Mouse (Mus musculus) induced T-regulatory cell, adult 2 months (primary cell): ENCODE data around the gene Gm960.

Experiments
- DNase-seq: peaks from one replicate; pipeline ENCODE4 v3.0.0-alpha.2; 2012; ENCODE audit warnings: low read depth

Gene Gm960

GRCm38 (mm10) chr19:4698205-4698677 is at the start of gene Gm960:
TSS of gene Gm960 (minus strand) at chr19:4698668.
- DNase-seq = peak; percentile 62

- DNase-seq = no peak
Observed at GRCm38 (mm10) chr19:4747631-4748312, 49.3 kb upstream of the Gm960 start.

- no peak for DNase-seq
Observed at GRCm38 (mm10) chr19:4746611-4747010, 48.1 kb upstream of the Gm960 start.

DNA sequence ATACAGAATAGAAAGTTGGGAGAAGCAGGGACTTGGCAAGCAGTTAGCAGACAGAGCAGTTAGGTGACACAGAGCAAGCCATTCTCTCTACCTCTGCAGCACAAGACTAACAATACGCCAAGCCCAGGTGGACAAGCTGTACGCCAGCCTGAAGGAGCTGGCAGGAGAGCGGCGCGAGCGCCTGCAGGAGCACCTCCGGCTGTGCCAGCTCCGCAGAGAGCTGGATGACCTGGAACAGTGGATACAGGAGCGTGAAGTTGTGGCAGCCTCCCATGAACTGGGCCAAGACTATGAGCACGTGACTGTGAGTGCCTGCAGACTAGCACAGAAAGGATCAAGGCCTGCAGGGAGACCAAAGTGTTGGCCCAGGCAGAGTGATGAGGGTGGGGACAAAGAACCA is 47.2 kb upstream of the Gm960 start:
- DNase-seq = no peak

- DNase-seq = no peak
Observed at GRCm38 (mm10) chr19:4745057-4745456, 46.6 kb upstream of the Gm960 start.

GRCm38 (mm10) chr19:4744026-4744425 is 45.6 kb upstream of the Gm960 start:
- no peak for DNase-seq

GRCm38 (mm10) chr19:4743524-4743923 is 45.1 kb upstream of the Gm960 start:
- DNase-seq = peak; percentile 53

- no peak for DNase-seq
Observed at GRCm38 (mm10) chr19:4742229-4742628, 43.8 kb upstream of the Gm960 start.

DNA sequence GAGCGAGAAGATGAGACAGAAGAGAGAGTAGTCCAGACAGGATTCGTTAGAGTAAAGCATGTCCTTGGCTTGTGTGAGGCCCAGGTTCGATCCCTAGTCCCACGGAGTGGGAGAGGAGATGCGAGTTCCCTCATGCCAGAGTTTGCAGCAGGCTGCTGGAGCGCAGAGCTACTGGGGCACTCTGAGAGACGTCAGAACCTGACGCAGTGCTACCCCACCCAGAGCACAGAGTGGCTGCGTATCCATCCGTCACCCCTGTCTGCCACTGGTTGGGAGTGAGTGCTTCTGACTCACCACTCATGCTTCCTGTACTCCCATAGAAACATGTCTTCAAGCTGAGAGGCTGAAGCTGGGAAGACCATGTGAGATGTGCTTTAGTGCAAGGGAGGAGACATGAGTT is 43.0 kb upstream of the Gm960 start:
- no peak for DNase-seq

GRCm38 (mm10) chr19:4739762-4740161 is 41.3 kb upstream of the Gm960 start:
- no peak for DNase-seq

DNA sequence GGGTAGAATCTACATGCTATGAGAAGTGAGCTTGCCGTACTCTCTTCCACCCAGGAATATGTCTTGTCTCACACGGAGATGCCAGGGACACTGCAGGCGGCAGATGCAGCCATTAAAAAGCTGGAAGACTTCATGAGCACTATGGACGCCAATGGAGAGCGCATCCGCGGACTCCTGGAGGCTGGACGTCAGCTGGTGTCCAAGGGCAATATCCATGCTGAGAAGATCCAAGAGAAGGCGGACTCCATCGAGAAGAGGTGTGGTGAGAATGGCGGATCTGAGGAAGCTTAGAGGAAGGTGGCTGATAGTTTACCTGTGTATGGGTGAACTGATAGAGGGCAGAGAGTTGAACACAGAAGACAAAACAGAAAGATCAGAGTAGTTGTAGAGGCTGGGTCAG is 40.6 kb upstream of the Gm960 start:
- no peak for DNase-seq

DNA sequence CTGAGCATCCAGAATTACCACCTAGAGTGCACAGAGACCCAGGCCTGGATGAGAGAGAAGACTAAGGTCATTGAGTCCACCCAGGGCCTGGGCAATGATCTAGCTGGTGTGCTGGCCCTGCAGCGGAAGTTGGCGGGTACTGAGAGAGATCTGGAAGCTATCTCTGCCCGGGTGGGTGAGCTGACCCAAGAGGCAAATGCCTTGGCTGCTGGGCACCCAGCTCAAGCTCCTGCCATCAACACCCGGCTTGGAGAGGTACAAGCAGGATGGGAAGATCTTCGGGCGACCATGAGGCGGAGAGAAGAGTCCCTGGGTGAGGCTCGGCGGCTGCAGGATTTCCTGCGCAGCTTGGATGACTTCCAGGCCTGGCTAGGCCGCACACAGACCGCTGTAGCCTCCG is 39.4 kb upstream of the Gm960 start:
- DNase-seq = no peak

DNA sequence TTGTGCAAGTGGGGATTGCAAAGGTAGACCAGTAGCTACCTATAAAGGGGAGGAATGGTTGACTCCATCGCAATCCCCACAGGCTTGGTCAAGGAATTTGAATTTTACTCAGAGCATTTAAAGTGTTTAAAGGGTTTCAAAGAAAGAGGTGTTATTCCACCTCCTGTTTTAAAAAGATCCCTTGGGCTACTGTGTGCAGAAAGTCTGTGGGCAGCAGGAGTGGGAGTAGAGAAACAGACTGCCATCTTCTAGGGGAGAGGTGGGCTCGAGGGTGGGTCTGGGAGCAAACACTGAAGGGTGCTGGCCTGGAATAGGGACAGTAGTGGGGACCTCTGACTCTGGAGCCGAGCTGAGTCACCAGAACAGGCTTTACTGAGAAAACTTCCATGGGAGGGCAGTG is 34.6 kb upstream of the Gm960 start:
- no peak for DNase-seq

DNA sequence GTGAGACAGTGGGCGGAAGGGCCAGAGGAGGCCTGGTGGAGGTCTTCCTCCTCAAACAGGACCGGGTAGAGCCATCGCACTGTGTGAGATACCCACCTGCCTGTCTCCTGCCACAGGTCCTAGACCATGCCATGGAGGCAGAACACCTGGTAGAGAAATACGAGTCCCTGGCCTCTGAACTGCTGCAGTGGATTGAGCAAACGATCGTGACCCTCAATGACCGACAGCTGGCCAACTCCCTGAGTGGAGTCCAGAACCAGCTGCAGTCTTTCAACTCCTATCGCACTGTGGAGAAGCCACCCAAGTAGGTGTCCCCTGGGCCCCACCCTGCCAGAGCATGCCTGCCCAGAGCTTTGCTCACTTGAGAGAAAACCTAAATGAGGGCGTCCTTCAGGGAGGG is 30.7 kb upstream of the Gm960 start:
- no peak for DNase-seq

DNA sequence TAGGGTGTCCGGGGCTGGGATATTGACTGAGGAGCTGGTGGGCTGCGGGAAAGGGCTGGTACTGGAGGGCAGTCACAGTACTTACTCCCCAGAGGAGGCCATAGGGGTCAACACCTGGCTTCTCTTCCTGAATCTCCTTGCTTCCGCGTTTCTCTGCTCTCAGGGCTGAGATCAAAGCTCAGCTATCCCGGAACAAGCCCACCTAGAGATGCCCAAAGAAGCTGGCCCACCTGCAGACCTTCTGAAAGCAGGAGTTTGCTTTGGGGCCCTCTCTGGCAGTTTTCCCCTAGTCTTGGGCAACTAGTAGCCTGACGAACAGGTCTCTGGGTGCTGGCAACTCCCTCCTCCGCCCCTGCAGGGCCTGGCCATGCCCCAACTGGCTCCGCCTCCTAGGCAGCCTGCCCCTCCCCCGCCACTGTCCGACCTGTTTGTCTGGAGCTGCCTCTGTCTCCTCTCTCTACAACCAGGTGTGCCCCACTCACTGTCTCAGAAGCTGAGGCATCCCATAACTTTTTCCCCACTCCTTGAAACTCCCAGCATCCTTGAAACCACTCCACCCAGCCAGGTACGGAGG is 22.3 kb upstream of the Gm960 start:
- no peak for DNase-seq

- DNase-seq = no peak
Observed at GRCm38 (mm10) chr19:4720112-4720511, 21.6 kb upstream of the Gm960 start.

GRCm38 (mm10) chr19:4719351-4719764 is 20.9 kb upstream of the Gm960 start:
- no peak for DNase-seq

DNA sequence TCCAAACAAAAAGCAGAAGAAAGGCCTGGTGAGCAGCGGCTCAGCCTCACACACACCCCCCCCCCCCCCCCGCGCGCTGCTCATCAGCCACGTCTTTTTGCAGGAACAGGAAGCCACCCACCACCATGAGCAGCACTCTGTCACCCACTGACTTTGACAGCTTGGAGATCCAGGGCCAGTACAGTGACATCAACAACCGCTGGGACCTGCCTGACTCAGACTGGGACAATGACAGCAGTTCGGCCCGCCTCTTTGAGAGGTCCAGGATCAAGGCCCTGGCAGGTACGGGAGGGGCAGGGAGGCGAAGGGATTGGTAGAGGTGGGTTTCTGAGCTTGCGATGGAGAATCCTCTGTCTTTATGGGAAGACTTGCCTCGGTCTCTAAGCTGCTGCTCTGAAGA is 20.2 kb upstream of the Gm960 start:
- DNase-seq = peak; percentile 31

GRCm38 (mm10) chr19:4717281-4717680 is 18.8 kb upstream of the Gm960 start:
- DNase-seq = no peak

- no peak for DNase-seq
Observed at GRCm38 (mm10) chr19:4716756-4717155, 18.3 kb upstream of the Gm960 start.

- no peak for DNase-seq
Observed at GRCm38 (mm10) chr19:4713886-4714285, 15.4 kb upstream of the Gm960 start.

GRCm38 (mm10) chr19:4712781-4713526 is 14.5 kb upstream of the Gm960 start:
- DNase-seq = no peak

DNA sequence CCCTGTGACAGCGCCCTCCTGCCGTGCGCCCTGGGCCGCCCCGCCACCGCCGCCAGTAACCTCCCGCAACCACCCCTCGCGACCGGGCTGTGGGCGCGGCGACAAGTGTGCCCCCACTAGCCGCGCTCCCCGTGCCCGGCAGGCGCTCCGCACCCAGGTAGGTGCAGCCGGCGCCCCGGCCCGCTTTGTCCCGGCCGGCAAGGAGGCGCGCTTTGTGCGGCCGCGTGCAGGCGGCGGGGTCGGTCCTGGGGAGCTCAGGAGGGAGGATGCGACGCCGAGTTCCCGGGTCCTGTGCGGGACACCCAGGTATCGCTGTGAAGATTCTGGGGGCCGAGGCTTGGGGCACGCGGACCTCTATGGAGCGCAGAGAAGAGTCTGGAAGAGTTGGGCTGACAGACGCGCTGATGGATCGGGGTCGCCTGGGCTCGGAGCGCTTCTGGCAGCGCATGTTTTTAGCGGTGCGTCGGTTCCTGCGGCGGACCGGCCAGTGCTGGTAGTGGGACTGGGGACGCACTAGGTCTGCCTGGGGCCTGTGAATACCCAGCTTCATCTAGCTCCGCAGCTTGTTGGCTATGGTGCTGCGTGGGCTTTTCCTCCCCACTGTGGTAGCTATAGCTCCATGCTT is 13.8 kb upstream of the Gm960 start:
- no peak for DNase-seq
